Mouse (Mus musculus) embryonic facial prominence, embryonic 14.5 days (tissue): ENCODE measurements around the gene Homer2. TPM values are rescaled to one million over a fixed set of nuclear protein-coding genes. Genes with fewer than 3 reads are reported as not detected.
A peak's percentile ranks its signal among the peaks of the same experiment; 100 is the strongest.

Experiments
- ATAC-seq: fragments of 200-750 bp; cut with Nextera tagmentation; 2 replicates; pipeline ENCODE4 v1.8.0; 2017; ENCODE audit warnings: low read depth, moderate number of reproducible peaks, moderate TSS enrichment
- DNase-seq: peaks from one replicate; pipeline ENCODE4 v3.0.0-alpha.2; 2015; ENCODE audit warnings: low spot score
- H3K27ac ChIP-seq: fragments of 300-500 bp; sonication (generic); replicated peaks from 2 replicates; pipeline ENCODE4 v1.5.1; 2014; ENCODE audit warnings: low read depth, mild to moderate bottlenecking, low read length, moderate library complexity
- H3K27me3 ChIP-seq: fragments of 300-500 bp; sonication (generic); replicated peaks from 2 replicates; pipeline ENCODE4 v1.6.1; 2014; ENCODE audit warnings: low read length; ENCODE audit not compliant: control insufficient read depth, insufficient read depth
- H3K36me3 ChIP-seq: fragments of 300-500 bp; sonication (generic); 2 replicates; pipeline ENCODE4 v1.6.1; 2014; ENCODE audit warnings: low read length, mixed read lengths; ENCODE audit not compliant: control insufficient read depth, insufficient read depth
- H3K4me1 ChIP-seq: fragments of 300-500 bp; sonication (generic); 2 replicates; pipeline ENCODE4 v1.6.1; 2014; ENCODE audit warnings: antibody characterized with exemption, low read length; ENCODE audit not compliant: control insufficient read depth, insufficient read depth
- H3K4me2 ChIP-seq: fragments of 300-500 bp; sonication (generic); 2 replicates; pipeline ENCODE4 v1.6.1; 2014; ENCODE audit warnings: low read depth, mild to moderate bottlenecking, low read length, moderate library complexity, mixed read lengths
- H3K4me3 ChIP-seq: fragments of 300-500 bp; sonication (generic); 2 replicates; pipeline ENCODE4 v1.5.1; 2014; ENCODE audit warnings: low read depth, mild to moderate bottlenecking, low read length
- H3K9ac ChIP-seq: fragments of 300-500 bp; sonication (generic); 2 replicates; pipeline ENCODE4 v1.6.1; 2014; ENCODE audit warnings: low read depth, mild to moderate bottlenecking, low read length, moderate library complexity, mixed read lengths
- H3K9me3 ChIP-seq: fragments of 300-500 bp; sonication (generic); 2 replicates; pipeline ENCODE4 v1.6.1; 2016; ENCODE audit warnings: low read length; ENCODE audit not compliant: control insufficient read depth
- WGBS: fragments of 180-500 bp; shearing (Covaris S2); extraction: QIAGEN DNeasy Blood & Tissue Kit; methylation state at CpG from one replicate; pipeline ENCODE4 v1.1.7; 2014; 5-methylcytosine and 5-hydroxymethylcytosine counted together
- polyA plus RNA-seq: library from polyadenylated mRNA; unstranded; fragments of >200 nt; fragmentation: Nextera tagmentation; extraction: Ambion mirVana; gene quantifications from 2 replicates; pipeline ENCODE4 v1.2.1, GENCODE M21; 2014

Gene Homer2
- polyA plus RNA-seq, 1 experiment from 2014 or later: 25.2 TPM

- 0 out of 2 replicates have a peak, but pooled peaks cover 7% of the 10 kb centered on the region for H3K4me1 ChIP-seq
- ATAC-seq (no peak), DNase-seq (no peak)
- H3K4me2 ChIP-seq: no peak overlapping the region
- H3K9me3 ChIP-seq: peaks cover 7% of the 10 kb centered on the region
- H3K27ac ChIP-seq: no peak overlapping the region
- peaks cover 12% of the 10 kb centered on the region for H3K27me3 ChIP-seq
- H3K9ac ChIP-seq: no peak overlapping the region
- no peaks in the 10 kb centered on the region for H3K36me3 ChIP-seq
- H3K4me3 ChIP-seq: no peak overlapping the region
Measured at GRCm38 (mm10) chr7:81708165-81708564, 838 bp upstream of the Homer2 start.

GRCm38 (mm10) chr7:81706416-81707391, 623 bp downstream of the Homer2 start:
- no peaks in the 10 kb centered on the region for H3K36me3 ChIP-seq
- peak overlapping the region; percentile 59 for H3K4me3 ChIP-seq
- peak overlapping the region; percentile 70 for H3K9ac ChIP-seq
- H3K27ac ChIP-seq: peak overlapping the region; percentile 31; the same call in 1 of the 2 replicates
- 0 out of 2 replicates have a peak, but pooled peaks cover 7% of the 10 kb centered on the region for H3K4me1 ChIP-seq
- peak overlapping the region; percentile 87 for H3K4me2 ChIP-seq
- peaks cover 7% of the 10 kb centered on the region for H3K9me3 ChIP-seq
- 2% methylated on average over 16 of the region's 114 CpGs for WGBS
- peak; percentile 70 for ATAC-seq
- peaks cover 12% of the 10 kb centered on the region for H3K27me3 ChIP-seq
- peak; percentile 38 for DNase-seq

- peak overlapping the region; percentile 59 for H3K4me3 ChIP-seq
- peaks cover 12% of the 10 kb centered on the region for H3K27me3 ChIP-seq
- H3K36me3 ChIP-seq: no peaks in the 10 kb centered on the region
- H3K9me3 ChIP-seq: peaks cover 7% of the 10 kb centered on the region
- no peak for ATAC-seq
- WGBS: 21% methylated on average over 12 of the region's 12 CpGs
- H3K4me1 ChIP-seq: 0 out of 2 replicates have a peak, but pooled peaks cover 7% of the 10 kb centered on the region
- peak overlapping the region; percentile 87 for H3K4me2 ChIP-seq
- peak overlapping the region; percentile 70 for H3K9ac ChIP-seq
- no peak overlapping the region for H3K27ac ChIP-seq
- peak; percentile 29 for DNase-seq
Measured at GRCm38 (mm10) chr7:81706027-81706415, 1.3 kb downstream of the Homer2 start.

- Histone ChIP-seq H3K4me1 (peaks cover 4% of the 10 kb centered on the region; the same call in 1 of the 2 replicates), H3K4me3 (no peak overlapping the region), H3K27ac (no peak overlapping the region), H3K27me3 (no peaks in the 10 kb centered on the region), H3K9me3 (no peaks in the 10 kb centered on the region), H3K36me3 (no peaks in the 10 kb centered on the region), H3K4me2 (no peak overlapping the region), H3K9ac (no peak overlapping the region)
- DNase-seq (no peak), ATAC-seq (no peak)
- 88% methylated on average over 13 of the region's 13 CpGs for WGBS
Measured at GRCm38 (mm10) chr7:81698357-81698756, 9.0 kb downstream of the Homer2 start.

- ATAC-seq (peak; percentile 86), DNase-seq (peak; percentile 53)
- WGBS: 50% methylated on average over 4 of the region's 4 CpGs
Measured at GRCm38 (mm10) chr7:81697954-81698353, 9.4 kb downstream of the Homer2 start.

GRCm38 (mm10) chr7:81695763-81696533, 11.4 kb downstream of the Homer2 start:
- Histone ChIP-seq H3K4me3 (no peak overlapping the region), H3K4me2 (no peak overlapping the region), H3K9ac (no peak overlapping the region), H3K36me3 (no peaks in the 10 kb centered on the region), H3K4me1 (peaks cover 7% of the 10 kb centered on the region), H3K27ac (no peak overlapping the region), H3K9me3 (no peaks in the 10 kb centered on the region), H3K27me3 (no peaks in the 10 kb centered on the region)
- DNase-seq: no peak
- ATAC-seq: no peak
- 77% methylated on average over 16 of the region's 16 CpGs for WGBS

More at GRCm38 (mm10) chr7:81697954-81698353, 9.4 kb downstream of the Homer2 start:
- Histone ChIP-seq H3K4me2 (no peak overlapping the region), H3K27ac (no peak overlapping the region), H3K4me1 (peaks cover 4% of the 10 kb centered on the region; the same call in 1 of the 2 replicates), H3K27me3 (no peaks in the 10 kb centered on the region), H3K9ac (no peak overlapping the region), H3K4me3 (no peak overlapping the region), H3K36me3 (no peaks in the 10 kb centered on the region), H3K9me3 (no peaks in the 10 kb centered on the region)

GRCm38 (mm10) chr7:81691067-81691466, 16.3 kb downstream of the Homer2 start:
- H3K4me3 ChIP-seq: no peak overlapping the region
- H3K4me2 ChIP-seq: no peak overlapping the region
- no peak overlapping the region for H3K9ac ChIP-seq
- no peaks in the 10 kb centered on the region for H3K27me3 ChIP-seq
- ATAC-seq (no peak), DNase-seq (no peak)
- H3K4me1 ChIP-seq: peaks cover 2% of the 10 kb centered on the region; the same call in 1 of the 2 replicates
- H3K27ac ChIP-seq: no peak overlapping the region
- H3K36me3 ChIP-seq: no peaks in the 10 kb centered on the region
- H3K9me3 ChIP-seq: no peaks in the 10 kb centered on the region
- WGBS: 80% methylated on average over 5 of the region's 5 CpGs

- Histone ChIP-seq H3K27me3 (no peaks in the 10 kb centered on the region), H3K36me3 (no peaks in the 10 kb centered on the region), H3K4me1 (peaks cover 2% of the 10 kb centered on the region), H3K9me3 (no peaks in the 10 kb centered on the region), H3K27ac (no peak overlapping the region), H3K4me3 (no peak overlapping the region), H3K9ac (no peak overlapping the region), H3K4me2 (no peak overlapping the region)
- peak; percentile 20 for DNase-seq
- WGBS: 59% methylated on average over 8 of the region's 8 CpGs
- ATAC-seq: no peak
Measured at GRCm38 (mm10) chr7:81689116-81689681, 18.1 kb downstream of the Homer2 start.
